Mouse (Mus musculus) kidney, adult 2 months (tissue): ENCODE measurements at regions not wholly inside any gene's neighbourhood (a gene's known extent, or its start where the extent isn't known, plus 50 kb on each side); places are given as distances from the start of the nearest gene placed in this dataset.

ENCODE experiments used
- DNase-seq: peaks from one replicate; pipeline ENCODE4 v3.0.0; 2021
- H3K27ac ChIP-seq: fragments of 200-500 bp; 2 replicates; pipeline ENCODE4 v1.5.1; 2012; ENCODE audit warnings: low read depth, low read length, control low read depth, inconsistent platforms; ENCODE audit not compliant: insufficient read depth
- H3K27me3 ChIP-seq: fragments of 200-500 bp; replicated peaks from 2 replicates; pipeline ENCODE4 v1.6.1; 2012; ENCODE audit warnings: mild to moderate bottlenecking, moderate library complexity, low read length, inconsistent platforms; ENCODE audit not compliant: control insufficient read depth, insufficient read depth
- H3K36me3 ChIP-seq: fragments of 200-500 bp; 2 replicates; pipeline ENCODE4 v1.6.1; 2012; ENCODE audit warnings: mild to moderate bottlenecking, moderate library complexity, low read length, inconsistent platforms; ENCODE audit not compliant: control insufficient read depth, insufficient read depth
- H3K4me1 ChIP-seq: fragments of 200-500 bp; 2 replicates; pipeline ENCODE4 v1.6.1; 2011; ENCODE audit warnings: low read length; ENCODE audit not compliant: control insufficient read depth, insufficient read depth
- H3K4me3 ChIP-seq: fragments of 200-500 bp; 2 replicates; pipeline ENCODE4 v1.5.1; 2011; ENCODE audit warnings: mild to moderate bottlenecking, low read depth, low read length, control low read depth; ENCODE audit not compliant: insufficient read depth
- CTCF ChIP-seq: fragments of 200-500 bp; conservative IDR thresholded peaks from 2 replicates; pipeline ENCODE4 v1.5.1; 2011; ENCODE audit warnings: low read depth, mild to moderate bottlenecking, control low read depth, low read length, moderate library complexity, mixed read lengths; ENCODE audit not compliant: insufficient read depth, insufficient read length
- POLR2A ChIP-seq: fragments of 200-500 bp; IDR thresholded peaks from one replicate; pipeline ENCODE4 v1.6.1; 2011; ENCODE audit warnings: low read depth, low read length, control low read depth
- whole genome bisulfite sequencing: fragments of 180-500 bp; shearing (Covaris S2); methylation state at CpG from one replicate; pipeline ENCODE4 v1.1.7; 2018; 5-methylcytosine and 5-hydroxymethylcytosine counted together

GRCm38 (mm10) chr10:126429502-126429901, 463.5 kb downstream of the Lrig3 start:
- Histone ChIP-seq H3K36me3 (no peaks in the 10 kb centered on the region), H3K4me1 (no peaks in the 10 kb centered on the region), H3K27me3 (no peaks in the 10 kb centered on the region), H3K27ac (no peak overlapping the region), H3K4me3 (no peak overlapping the region)
- WGBS: 64% methylated on average over 1 of the region's 1 CpGs
- TF ChIP-seq CTCF: no peak
- TF ChIP-seq POLR2A: no peak
- DNase-seq: no peak

GRCm38 (mm10) chr10:126422066-126422465, 456.1 kb downstream of the Lrig3 start:
- H3K36me3 ChIP-seq: no peaks in the 10 kb centered on the region
- WGBS: 46% methylated on average over 6 of the region's 6 CpGs
- no peaks in the 10 kb centered on the region for H3K4me1 ChIP-seq

GRCm38 (mm10) chr10:126413786-126414185, 447.8 kb downstream of the Lrig3 start:
- 55% methylated on average over 7 of the region's 7 CpGs for WGBS
- Histone ChIP-seq H3K27me3 (no peaks in the 10 kb centered on the region), H3K4me1 (no peaks in the 10 kb centered on the region), H3K36me3 (no peaks in the 10 kb centered on the region), H3K4me3 (no peak overlapping the region), H3K27ac (no peak overlapping the region)
- DNase-seq: no peak
- no peak for TF ChIP-seq POLR2A
- no peak for TF ChIP-seq CTCF

More at GRCm38 (mm10) chr10:126422066-126422465, 456.1 kb downstream of the Lrig3 start:
- no peak for DNase-seq
- no peak overlapping the region for H3K4me3 ChIP-seq
- H3K27ac ChIP-seq: no peak overlapping the region
- no peaks in the 10 kb centered on the region for H3K27me3 ChIP-seq
- no peak for TF ChIP-seq POLR2A
- TF ChIP-seq CTCF: no peak

DNA sequence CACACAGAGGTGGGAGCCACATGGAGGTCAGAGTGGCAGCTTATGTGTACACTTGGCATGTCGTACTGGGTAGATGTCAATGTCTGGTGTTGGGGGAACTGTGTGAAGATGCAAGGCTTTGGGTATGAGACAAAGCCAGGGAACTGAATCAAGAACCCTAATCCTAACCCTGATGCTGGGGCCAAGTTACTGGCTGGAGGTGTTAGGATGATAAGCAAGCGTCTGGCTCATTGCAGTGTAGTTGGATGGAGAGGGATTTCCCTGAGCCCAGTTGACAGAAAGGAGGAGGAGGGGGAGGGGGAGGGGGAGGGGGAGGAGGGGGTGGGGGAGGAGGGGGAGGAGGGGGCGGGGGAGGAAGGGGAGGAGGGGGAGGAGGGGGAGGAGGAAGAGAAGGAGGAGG, 426.3 kb downstream of the Lrig3 start:
- 95% methylated on average over 2 of the region's 3 CpGs for WGBS
- H3K36me3 ChIP-seq: no peaks in the 10 kb centered on the region
- no peak overlapping the region for H3K27ac ChIP-seq
- H3K4me3 ChIP-seq: no peak overlapping the region
- no peak for DNase-seq
- no peak for TF ChIP-seq CTCF
- no peak for TF ChIP-seq POLR2A
- no peaks in the 10 kb centered on the region for H3K4me1 ChIP-seq
- H3K27me3 ChIP-seq: no peaks in the 10 kb centered on the region

DNA sequence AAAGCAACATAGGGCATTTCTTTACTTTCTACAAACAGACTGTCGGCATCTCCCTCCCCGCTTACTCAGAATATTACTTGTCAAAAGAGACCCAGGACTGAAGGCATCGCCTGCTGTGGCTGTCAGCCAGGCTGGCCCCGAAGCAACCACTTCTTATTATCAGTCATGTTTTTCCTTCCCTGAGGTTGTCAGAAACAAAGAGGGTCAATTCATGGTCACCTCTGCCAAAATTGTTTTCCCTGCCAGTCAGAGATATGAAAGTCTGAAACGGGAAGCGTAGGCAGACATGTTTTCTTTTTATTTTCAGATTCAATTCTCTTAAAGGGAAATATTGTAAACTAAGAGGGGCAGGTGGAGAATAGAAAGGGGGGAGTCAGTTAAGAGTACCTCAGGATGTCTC, 425.8 kb downstream of the Lrig3 start:
- no peak for DNase-seq
- TF ChIP-seq POLR2A (no peak), CTCF (no peak)
- Histone ChIP-seq H3K4me1 (no peaks in the 10 kb centered on the region), H3K36me3 (no peaks in the 10 kb centered on the region), H3K27me3 (no peaks in the 10 kb centered on the region), H3K27ac (no peak overlapping the region), H3K4me3 (no peak overlapping the region)
- 83% methylated on average over 6 of the region's 6 CpGs for WGBS

GRCm38 (mm10) chr10:126386430-126386829, 420.5 kb downstream of the Lrig3 start:
- H3K27me3 ChIP-seq: no peaks in the 10 kb centered on the region

GRCm38 (mm10) chr10:126385644-126386043, 419.7 kb downstream of the Lrig3 start:
- WGBS: 93% methylated on average over 6 of the region's 6 CpGs
- Histone ChIP-seq H3K4me1 (no peaks in the 10 kb centered on the region), H3K4me3 (no peak overlapping the region), H3K27ac (no peak overlapping the region), H3K36me3 (no peaks in the 10 kb centered on the region), H3K27me3 (no peaks in the 10 kb centered on the region)
- DNase-seq: no peak
- TF ChIP-seq POLR2A: no peak
- no peak for TF ChIP-seq CTCF

More at GRCm38 (mm10) chr10:126386430-126386829, 420.5 kb downstream of the Lrig3 start:
- 76% methylated on average over 3 of the region's 3 CpGs for WGBS
- TF ChIP-seq POLR2A: no peak
- peak; percentile 35 for TF ChIP-seq CTCF
- Histone ChIP-seq H3K4me1 (no peaks in the 10 kb centered on the region), H3K4me3 (no peak overlapping the region), H3K27ac (no peak overlapping the region), H3K36me3 (no peaks in the 10 kb centered on the region)
- no peak for DNase-seq
